Mouse (Mus musculus) liver, postnatal 0 days (tissue): ENCODE measurements around the gene Alad. TPM values are rescaled to one million over a fixed set of nuclear protein-coding genes. Genes with fewer than 3 reads are reported as not detected.

Source experiments
- ATAC-seq: fragments of 200-750 bp; cut with Nextera tagmentation; 2 replicates; pipeline ENCODE4 v1.8.0; 2017; ENCODE audit warnings: mild to moderate bottlenecking, moderate library complexity
- DNase-seq: peaks from one replicate; pipeline ENCODE4 v3.0.0-alpha.2; 2016
- H3K27ac ChIP-seq: fragments of 300-500 bp; sonication (generic); 2 replicates; pipeline ENCODE4 v1.5.1; 2014; ENCODE audit warnings: antibody characterized with exemption, moderate library complexity, mild to moderate bottlenecking, low read depth
- H3K27me3 ChIP-seq: fragments of 300-500 bp; sonication (generic); 2 replicates; pipeline ENCODE4 v1.6.1; 2014; ENCODE audit warnings: low read length, control low read depth, mixed read lengths; ENCODE audit not compliant: insufficient read depth
- H3K36me3 ChIP-seq: fragments of 300-500 bp; sonication (generic); replicated peaks from 2 replicates; pipeline ENCODE4 v1.6.1; 2014; ENCODE audit warnings: mild to moderate bottlenecking, control low read depth, low read length, moderate library complexity, mixed read lengths; ENCODE audit not compliant: insufficient read depth
- H3K4me1 ChIP-seq: fragments of 300-500 bp; sonication (generic); 2 replicates; pipeline ENCODE4 v1.6.1; 2014; ENCODE audit warnings: antibody characterized with exemption, mild to moderate bottlenecking, control low read depth; ENCODE audit not compliant: insufficient read depth
- H3K4me2 ChIP-seq: fragments of 300-500 bp; sonication (generic); 2 replicates; pipeline ENCODE4 v1.6.1; 2014; ENCODE audit warnings: low read depth, mild to moderate bottlenecking, low read length, moderate library complexity, mixed read lengths
- H3K4me3 ChIP-seq: fragments of 300-500 bp; sonication (generic); 2 replicates; pipeline ENCODE4 v1.5.1; 2014; ENCODE audit warnings: low read depth, low read length
- H3K9ac ChIP-seq: fragments of 300-500 bp; sonication (generic); replicated peaks from 2 replicates; pipeline ENCODE4 v1.6.1; 2014; ENCODE audit warnings: mild to moderate bottlenecking, moderate library complexity
- H3K9me3 ChIP-seq: fragments of 300-500 bp; sonication (generic); 2 replicates; pipeline ENCODE4 v1.6.1; 2016; ENCODE audit warnings: mild to moderate bottlenecking, control low read depth, low read length, mixed read lengths
- CTCF ChIP-seq: sonication (generic); IDR thresholded peaks from 2 replicates; pipeline ENCODE4 v1.5.1; 2016; ENCODE audit warnings: antibody characterized with exemption, low read depth
- EP300 ChIP-seq: IDR thresholded peaks from 2 replicates; pipeline ENCODE4 v1.6.1; 2016; ENCODE audit warnings: antibody characterized with exemption, low read depth, mild to moderate bottlenecking
- WGBS: fragments of 180-500 bp; shearing (Covaris S2); extraction: QIAGEN DNeasy Blood & Tissue Kit; methylation state at CpG from one replicate; pipeline ENCODE4 v1.1.7; 2014; ENCODE audit not compliant: insufficient replicate concordance; 5-methylcytosine and 5-hydroxymethylcytosine counted together
- polyA plus RNA-seq: library from polyadenylated mRNA; unstranded; fragments of >200 nt; fragmentation: Nextera tagmentation; extraction: Ambion mirVana; gene quantifications from 2 replicates; pipeline ENCODE4 v1.2.1, GENCODE M21; 2015

Gene Alad
- polyA plus RNA-seq, 1 experiment from 2014 or later: 303 TPM

DNA sequence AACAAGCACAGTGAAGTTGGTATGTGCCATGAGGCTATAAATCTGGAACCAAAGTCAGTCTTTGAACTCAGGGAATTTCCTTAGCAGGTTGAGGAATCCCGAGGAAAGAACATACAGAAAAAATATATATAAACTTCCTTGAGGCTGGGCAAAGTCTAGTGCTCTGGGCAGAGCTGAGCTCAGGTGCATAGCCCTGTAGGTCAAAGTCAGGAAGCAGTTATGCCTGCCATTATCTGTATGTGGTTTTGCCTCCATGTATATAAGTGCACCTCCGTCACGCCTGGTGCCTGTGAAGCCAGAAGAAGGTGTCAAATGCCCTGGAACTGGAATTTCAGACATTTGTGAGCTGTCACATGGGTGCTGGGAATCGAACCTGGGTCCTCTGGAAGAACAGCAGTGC is 18.9 kb downstream of the Alad start:
- Histone ChIP-seq H3K9me3 (no peaks in the 10 kb centered on the region), H3K36me3 (0 out of 2 replicates have a peak, but pooled peaks cover 3% of the 10 kb centered on the region), H3K9ac (no peak overlapping the region), H3K4me1 (peaks cover 34% of the 10 kb centered on the region), H3K27ac (no peak overlapping the region), H3K4me2 (peak overlapping the region; percentile 95; the same call in 1 of the 2 replicates), H3K27me3 (no peaks in the 10 kb centered on the region), H3K4me3 (no peak overlapping the region)
- TF ChIP-seq CTCF: no peak
- TF ChIP-seq EP300: no peak
- WGBS: 76% methylated on average over 4 of the region's 4 CpGs
- ATAC-seq: no peak
- DNase-seq: no peak

DNA sequence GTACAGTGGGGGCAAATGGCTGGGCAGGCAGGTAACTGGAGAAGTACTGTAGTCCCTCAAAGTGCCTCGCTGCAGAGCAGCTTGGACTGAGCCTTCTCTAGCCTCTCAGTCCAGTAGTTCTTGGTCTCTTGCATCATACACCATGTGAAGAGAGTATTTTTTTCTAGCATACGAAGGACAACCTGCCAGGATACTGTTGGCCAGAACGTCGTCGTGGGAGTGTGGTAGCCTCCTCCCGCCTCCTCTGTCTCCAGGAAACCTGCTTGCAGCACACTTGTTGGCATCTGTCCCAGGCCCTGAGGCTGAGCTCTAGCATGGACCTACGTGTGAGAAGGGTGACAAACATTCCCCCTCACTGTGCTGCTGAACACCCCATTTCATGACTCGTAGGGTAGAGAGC is 22.9 kb downstream of the Alad start:
- H3K4me3 ChIP-seq: no peak overlapping the region
- H3K36me3 ChIP-seq: 0 out of 2 replicates have a peak, but pooled peaks cover 3% of the 10 kb centered on the region
- DNase-seq (peak; percentile 23), ATAC-seq (no peak)
- WGBS: 46% methylated on average over 8 of the region's 8 CpGs
- peaks cover 14% of the 10 kb centered on the region for H3K4me1 ChIP-seq
- H3K4me2 ChIP-seq: no peak overlapping the region
- TF ChIP-seq CTCF: no peak
- TF ChIP-seq EP300: no peak
- no peak overlapping the region for H3K9ac ChIP-seq
- H3K9me3 ChIP-seq: no peaks in the 10 kb centered on the region
- H3K27me3 ChIP-seq: no peaks in the 10 kb centered on the region
- H3K27ac ChIP-seq: no peak overlapping the region

DNA sequence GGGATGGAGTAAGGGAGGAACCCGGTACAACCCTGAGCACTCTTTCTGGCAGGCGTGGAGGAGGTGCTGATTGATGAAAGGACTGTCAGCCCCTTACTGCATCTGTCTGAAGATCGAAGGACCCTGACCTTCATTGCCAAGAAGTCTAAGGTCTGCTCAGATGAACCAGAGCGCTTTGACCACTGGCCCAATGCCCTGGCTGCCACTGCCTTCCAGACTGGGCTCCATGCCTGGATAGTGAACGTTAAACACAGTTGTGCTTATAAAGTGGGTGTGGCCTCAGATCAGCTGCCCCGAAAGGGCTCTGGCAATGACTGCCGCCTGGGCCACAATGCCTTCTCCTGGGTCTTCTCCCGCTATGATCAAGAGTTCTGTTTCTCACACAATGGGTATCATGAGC is 23.8 kb downstream of the Alad start:
- H3K27ac ChIP-seq: no peak overlapping the region
- TF ChIP-seq CTCF: no peak
- TF ChIP-seq EP300: no peak
- H3K4me1 ChIP-seq: peaks cover 13% of the 10 kb centered on the region
- 61% methylated on average over 8 of the region's 8 CpGs for WGBS
- DNase-seq: peak; percentile 20
- H3K27me3 ChIP-seq: no peaks in the 10 kb centered on the region
- 0 out of 2 replicates have a peak, but pooled peaks cover 3% of the 10 kb centered on the region for H3K36me3 ChIP-seq
- ATAC-seq: 0 out of 2 replicates have a peak, but pooled peaks have one; percentile 31
- no peaks in the 10 kb centered on the region for H3K9me3 ChIP-seq
- H3K4me3 ChIP-seq: no peak overlapping the region
- H3K9ac ChIP-seq: no peak overlapping the region
- no peak overlapping the region for H3K4me2 ChIP-seq

DNA sequence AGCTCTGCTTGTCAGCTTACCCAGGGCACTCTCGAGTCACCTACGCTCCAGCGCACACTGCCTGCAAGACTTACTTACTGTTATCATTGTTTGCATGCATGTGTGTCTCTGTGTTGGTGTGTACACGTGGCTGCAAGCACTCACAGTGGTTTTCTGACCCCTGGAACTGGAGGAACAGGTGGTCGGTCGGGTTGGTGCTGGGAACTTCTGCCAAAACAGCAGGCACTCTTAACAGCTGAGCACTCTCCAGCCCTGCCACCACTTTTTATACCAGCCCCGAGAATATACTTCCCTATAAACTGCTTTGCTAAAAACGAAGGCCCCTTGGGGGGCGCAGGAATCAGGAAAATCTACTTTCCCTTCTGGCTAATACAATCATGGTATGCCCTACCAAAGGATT is 25.5 kb downstream of the Alad start:
- no peaks in the 10 kb centered on the region for H3K27me3 ChIP-seq
- peaks cover 10% of the 10 kb centered on the region for H3K4me1 ChIP-seq
- TF ChIP-seq CTCF: no peak
- no peak for TF ChIP-seq EP300
- H3K4me3 ChIP-seq: no peak overlapping the region
- H3K36me3 ChIP-seq: 0 out of 2 replicates have a peak, but pooled peaks cover 3% of the 10 kb centered on the region
- no peak for ATAC-seq
- no peak overlapping the region for H3K27ac ChIP-seq
- WGBS: 46% methylated on average over 9 of the region's 9 CpGs
- DNase-seq: no peak
- H3K9me3 ChIP-seq: no peaks in the 10 kb centered on the region
- H3K9ac ChIP-seq: no peak overlapping the region
- H3K4me2 ChIP-seq: no peak overlapping the region

DNA sequence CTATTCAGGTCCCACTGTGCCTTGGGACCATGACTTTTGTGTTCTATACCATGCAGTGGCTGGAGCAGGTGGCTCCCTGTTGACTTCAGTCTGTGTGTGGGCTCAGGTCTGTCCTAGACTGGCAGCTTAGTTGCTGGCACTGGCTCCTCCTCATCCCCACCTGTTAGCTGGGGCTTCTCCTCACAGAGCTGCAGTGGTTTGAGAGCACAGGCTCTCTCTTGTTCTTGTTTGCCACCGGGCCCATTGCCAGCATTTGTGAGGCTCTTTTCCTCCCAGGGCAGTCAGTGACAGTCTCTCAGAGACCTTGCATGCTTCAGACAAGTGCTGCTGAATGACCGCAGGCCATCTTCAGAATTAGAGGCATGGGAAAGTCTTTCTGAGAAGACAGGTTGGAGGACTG is 27.0 kb downstream of the Alad start:
- no peak for ATAC-seq
- 76% methylated on average over 2 of the region's 2 CpGs for WGBS
- Histone ChIP-seq H3K4me2 (no peak overlapping the region), H3K27ac (no peak overlapping the region), H3K36me3 (no peaks in the 10 kb centered on the region), H3K27me3 (no peaks in the 10 kb centered on the region), H3K4me3 (no peak overlapping the region), H3K9me3 (no peaks in the 10 kb centered on the region), H3K4me1 (peaks cover 10% of the 10 kb centered on the region), H3K9ac (no peak overlapping the region)
- no peak for TF ChIP-seq EP300
- TF ChIP-seq CTCF: no peak
- DNase-seq: no peak

DNA sequence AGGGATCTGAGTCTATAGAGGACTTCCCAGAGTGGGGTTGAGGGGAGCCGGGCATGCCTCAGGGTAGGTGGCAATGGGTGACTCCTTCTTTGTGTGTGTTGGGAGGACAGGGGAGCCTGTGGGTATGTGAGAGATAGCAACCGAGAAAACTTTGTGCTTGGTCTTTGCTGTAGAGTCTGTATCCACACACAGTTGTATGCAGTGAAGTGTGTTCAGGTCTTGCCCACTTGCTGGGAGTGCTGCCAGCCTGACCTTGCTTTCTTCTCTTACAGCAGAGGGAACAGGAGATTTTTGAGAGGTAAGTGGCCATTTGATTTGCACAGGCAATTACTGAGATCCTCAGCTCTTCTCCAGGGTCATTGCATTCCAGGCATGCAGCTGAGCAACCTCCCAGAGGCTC is 31.8 kb downstream of the Alad start:
- no peak overlapping the region for H3K4me3 ChIP-seq
- no peak overlapping the region for H3K27ac ChIP-seq
- TF ChIP-seq EP300 (no peak), CTCF (no peak)
- no peaks in the 10 kb centered on the region for H3K36me3 ChIP-seq
- DNase-seq: no peak
- H3K9ac ChIP-seq: no peak overlapping the region
- H3K4me2 ChIP-seq: no peak overlapping the region
- H3K9me3 ChIP-seq: no peaks in the 10 kb centered on the region
- WGBS: 76% methylated on average over 2 of the region's 2 CpGs
- H3K27me3 ChIP-seq: no peaks in the 10 kb centered on the region
- ATAC-seq: no peak
- H3K4me1 ChIP-seq: 0 out of 2 replicates have a peak, but pooled peaks cover 9% of the 10 kb centered on the region

DNA sequence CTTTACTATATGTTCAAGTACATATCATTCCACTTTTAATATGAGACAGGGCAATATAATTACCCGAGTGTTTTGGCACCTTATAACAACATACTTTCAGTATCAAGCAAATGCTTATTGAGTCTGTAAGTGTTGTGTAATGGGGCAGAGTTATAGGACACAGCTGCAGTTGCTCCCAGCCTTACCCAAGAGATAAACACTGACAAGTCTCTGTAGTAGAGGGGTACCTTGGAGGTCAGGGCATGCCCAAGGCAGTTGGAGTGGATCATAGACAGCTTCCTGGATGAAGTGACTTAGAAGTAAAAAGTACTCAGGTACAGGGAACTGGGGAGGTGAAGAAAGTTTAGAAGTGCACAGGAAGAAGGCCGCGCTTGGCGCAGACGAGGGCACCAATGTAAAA is 32.5 kb downstream of the Alad start:
- Histone ChIP-seq H3K27me3 (no peaks in the 10 kb centered on the region), H3K4me3 (no peak overlapping the region), H3K9me3 (no peaks in the 10 kb centered on the region), H3K27ac (no peak overlapping the region), H3K4me1 (0 out of 2 replicates have a peak, but pooled peaks cover 9% of the 10 kb centered on the region), H3K36me3 (no peaks in the 10 kb centered on the region), H3K9ac (no peak overlapping the region), H3K4me2 (no peak overlapping the region)
- 79% methylated on average over 5 of the region's 5 CpGs for WGBS
- DNase-seq (no peak), ATAC-seq (no peak)
- TF ChIP-seq EP300: no peak
- TF ChIP-seq CTCF: no peak
